Mouse (Mus musculus) regulatory T cell (primary cell): Measurements from ENCODE around the gene Dcp1b.

Experiments
- in situ Hi-C: fragments of 300-600 bp; cut with MboI, MseI; formaldehyde crosslinking; loops from one replicate; pipeline ENCODE4 v1.15.1; 2025; ENCODE audit warnings: high pct_unique_total_duplicates

The Dcp1b gene

DNA sequence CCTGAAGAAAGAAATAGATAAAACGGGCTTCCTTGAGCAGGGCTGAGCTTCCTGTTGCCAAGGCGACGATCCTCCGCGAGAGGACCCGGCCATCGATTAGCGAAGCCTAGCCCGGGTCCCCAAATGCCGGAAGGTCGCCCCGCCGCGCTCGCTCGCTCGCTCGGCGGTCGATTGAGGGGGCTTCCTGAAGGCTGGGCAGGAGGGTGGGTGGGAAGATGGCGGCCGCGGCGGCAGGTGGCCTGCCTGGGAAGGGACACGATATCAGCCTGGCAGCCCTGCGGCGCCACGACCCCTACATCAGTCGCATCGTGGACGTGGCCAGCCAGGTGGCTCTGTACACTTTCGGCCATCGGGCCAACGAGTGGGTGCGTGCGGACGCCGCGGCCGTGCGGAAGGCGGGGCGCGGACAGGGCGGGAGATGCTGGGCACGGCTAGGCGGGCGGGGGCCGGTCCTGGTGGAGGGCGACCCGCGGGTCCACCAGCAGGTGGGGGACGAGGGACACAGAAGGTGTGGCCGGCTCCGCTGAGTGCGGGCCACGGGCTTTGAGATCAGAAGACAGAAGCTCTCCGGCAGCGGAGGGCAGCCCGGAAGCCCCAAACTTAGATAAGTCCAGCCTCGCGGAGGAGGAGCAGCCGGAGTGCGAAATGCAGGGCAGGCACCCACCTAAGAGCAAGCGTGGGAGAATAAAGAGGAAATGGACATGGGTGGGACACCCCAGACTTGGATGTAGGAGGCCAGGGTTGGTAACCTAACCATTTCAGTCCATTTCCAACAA, at the start of gene Dcp1b:
Dcp1b (plus strand) TSS at position 176 of the 776 bp plus-strand sequence.
- in situ Hi-C loops = no loop called here

DNA sequence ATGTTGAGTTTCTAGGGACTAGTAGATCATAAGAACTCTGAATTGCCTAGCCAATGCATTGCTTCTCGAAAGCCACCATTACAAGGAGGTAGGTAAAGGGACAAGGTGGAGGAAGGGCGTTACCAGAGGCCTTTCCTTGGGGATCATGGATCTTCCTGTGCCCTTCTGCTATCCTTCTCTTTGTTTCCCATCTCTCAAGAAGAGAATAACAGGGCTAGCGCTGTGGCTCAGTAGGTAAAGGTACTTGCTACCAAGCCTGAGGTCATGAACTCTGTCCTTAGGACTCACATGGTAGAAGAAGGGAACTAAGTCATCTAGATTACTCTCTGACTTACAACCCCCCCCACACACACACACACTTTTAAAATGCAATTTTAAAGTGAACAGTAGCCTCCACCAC, 48.1 kb upstream of the Dcp1b start:
- in situ Hi-C loops = no loop called here

DNA sequence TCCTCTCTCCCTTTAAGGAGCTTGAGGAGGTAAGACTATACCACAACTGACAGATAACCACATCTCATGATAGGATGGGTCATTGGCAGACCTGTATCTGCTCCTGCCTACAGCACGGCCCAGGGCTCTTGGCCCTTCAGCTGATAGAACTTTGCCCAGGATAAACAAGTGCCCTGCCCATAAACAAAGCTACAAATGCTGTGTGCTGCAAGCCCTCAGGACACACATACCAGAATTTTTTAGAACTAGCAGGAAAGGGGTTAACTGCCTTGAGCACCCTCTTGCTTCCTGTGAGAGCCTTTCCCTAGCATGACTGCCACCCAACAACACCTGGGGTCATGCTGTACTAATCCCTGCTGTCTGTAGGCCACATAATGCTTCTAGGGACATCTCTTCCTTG, 47.0 kb upstream of the Dcp1b start:
- in situ Hi-C loops = no loop called here

DNA sequence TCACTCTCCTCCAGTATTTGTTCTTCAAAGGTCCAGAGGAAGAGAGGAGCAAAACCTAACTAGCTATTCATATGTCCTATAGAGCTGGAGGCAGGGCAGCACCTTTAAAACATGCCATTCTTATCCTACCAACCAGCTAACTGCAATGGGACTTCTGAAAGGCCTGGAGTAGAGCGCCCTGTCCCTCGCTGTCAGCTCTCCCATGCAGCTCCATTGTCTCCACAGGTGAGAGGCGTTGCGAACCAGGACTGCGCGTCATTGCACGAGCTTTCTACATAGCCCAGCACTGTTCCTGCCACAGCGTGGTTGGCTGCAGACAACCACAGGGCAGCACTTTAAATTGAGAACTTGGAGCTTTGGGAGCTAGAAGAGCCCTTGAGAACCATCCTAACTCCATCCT, 46.5 kb upstream of the Dcp1b start:
- in situ Hi-C loops = no loop called here

DNA sequence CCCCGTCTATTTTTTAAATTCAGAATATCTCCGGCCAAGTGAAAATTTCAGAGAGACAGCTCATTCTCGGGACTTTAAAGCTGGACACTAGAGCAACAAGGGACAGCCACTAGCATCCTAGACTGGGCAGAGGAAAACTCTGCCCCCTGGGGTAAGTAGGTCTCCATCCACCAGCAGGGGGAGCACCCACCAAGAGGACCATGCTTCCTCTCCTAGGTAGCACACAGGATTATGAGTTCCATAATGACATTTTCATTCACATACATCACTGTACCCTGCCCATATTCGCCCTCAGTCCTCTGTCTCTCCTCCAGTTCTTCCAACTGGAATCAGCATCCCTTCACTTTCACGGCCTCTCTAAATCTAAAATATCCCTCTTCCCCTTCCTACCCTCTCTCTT, 45.4 kb upstream of the Dcp1b start:
- in situ Hi-C loops = no loop called here

DNA sequence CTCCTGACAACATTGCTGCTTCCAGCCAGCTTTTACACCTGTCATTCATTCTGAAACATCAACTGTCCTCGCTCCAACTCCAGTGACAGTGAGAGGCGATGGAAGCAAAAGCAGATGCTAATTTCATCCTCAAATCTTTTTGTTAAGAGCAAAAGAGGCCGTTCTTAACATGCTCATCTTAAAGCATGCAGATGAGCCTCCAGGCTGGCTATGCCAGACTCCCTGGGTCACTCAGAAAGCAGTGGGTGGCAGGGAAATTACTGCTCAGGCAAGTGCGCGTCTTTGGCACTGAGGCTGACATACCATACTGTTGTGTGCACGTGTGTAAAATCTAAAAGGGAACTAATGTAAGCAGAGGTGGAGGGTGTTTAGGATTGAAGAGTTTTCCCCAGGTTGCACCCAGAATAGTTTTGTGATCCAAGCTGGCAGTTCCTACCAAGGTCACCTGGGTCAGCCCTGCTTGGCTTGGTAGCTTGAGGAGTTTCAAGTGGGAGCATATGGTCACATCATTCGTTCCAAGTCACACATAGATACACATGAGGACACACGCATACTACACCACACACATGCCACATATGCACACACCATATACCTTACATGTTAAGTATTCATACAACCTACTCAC, 42.8 kb upstream of the Dcp1b start:
- in situ Hi-C loops = no loop called here

DNA sequence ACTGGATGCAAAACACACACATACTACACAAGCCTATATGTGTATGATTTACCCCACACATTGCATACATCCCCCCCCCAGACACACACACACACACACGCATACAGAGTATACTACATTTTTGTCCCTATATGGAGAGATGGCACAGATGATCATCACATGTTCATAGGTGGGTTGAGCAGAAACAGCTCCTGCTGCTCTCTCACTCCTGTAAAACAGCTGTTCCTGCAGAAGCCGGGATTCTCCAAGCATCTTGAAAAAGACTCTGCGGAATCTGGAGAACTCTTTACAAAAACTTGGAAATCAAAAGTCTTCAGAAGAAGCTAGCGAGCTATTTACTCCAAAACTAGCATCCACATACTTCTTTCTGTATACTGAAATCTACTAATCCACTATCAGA, 42.2 kb upstream of the Dcp1b start:
- in situ Hi-C loops = no loop called here

DNA sequence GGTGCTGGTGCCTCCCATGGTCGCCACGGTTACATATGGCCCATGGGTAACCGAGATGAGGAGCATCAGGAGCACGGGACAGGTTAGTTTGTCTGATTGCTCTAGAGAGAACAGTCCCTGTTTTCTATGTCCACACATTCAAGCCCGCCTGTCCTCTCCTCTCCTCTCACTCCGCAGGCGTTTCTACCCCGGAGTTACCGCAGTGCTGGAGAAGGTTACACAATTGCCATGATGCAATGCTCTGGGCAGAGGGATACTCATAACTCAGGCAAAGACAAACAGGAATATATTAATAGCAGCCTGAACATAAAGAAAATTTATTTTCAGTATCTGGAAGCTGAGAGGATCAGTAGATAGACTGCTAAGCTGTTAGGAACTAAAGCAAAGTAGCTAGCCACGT, 37.3 kb upstream of the Dcp1b start:
- in situ Hi-C loops = no loop called here

DNA sequence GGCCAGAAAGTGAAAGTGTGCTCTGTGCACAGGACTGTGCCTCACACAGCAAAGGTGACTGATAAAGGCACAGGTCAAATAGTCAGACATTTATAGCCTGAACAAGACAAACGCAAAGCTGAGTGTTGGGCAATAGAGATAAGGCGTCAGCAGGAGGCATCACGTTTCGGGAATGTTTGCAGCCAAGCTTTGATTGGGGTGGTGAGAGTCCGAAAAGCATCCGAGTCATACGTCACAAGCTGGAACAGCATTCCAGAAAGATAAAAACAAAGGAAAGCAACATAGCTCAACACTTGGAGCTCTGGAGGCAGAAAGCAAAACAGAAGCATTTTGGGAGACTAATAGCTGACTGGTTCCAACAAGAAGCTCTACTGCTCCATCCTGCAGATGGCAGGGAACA, 35.5 kb upstream of the Dcp1b start:
- in situ Hi-C loops = no loop called here

DNA sequence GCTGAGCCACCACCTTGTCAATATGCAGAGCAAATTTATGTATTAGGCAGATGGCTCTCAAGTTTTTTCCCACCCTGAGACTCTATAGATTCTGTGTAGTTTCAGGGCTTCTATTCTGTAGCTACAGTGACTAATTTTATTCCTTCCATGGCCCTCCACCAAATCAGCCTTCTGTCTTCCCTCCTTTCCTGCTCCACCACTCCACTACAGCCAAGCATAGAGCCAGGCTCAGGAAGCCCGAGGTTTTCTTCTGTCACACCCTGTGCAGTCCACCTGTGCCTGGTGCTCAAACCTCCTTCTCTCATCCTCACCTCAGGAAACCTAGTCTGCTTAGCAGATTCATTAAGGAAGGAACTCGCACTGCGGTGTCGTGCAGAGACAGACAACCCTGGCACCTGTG, 29.9 kb upstream of the Dcp1b start:
- in situ Hi-C loops = no loop called here

DNA sequence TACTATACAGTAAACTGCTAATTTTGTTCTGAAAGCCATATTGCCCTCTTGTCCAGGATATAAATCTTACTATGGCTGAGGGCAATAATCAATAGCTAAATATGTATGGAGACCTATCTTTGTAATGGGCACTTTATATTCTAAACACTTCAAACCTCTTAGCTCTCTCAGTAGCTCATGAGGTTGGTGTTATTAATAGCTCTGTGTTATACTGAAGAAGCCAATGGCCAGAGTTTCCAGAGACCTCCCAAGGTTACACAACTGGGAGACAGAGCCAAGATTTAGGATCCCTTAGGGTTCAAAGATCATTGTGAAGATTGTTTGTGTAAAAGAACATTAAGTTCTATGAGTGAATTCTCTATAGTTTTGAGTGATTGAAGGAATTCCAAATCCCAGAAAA, 9.4 kb upstream of the Dcp1b start:
- in situ Hi-C loops = no loop called here

DNA sequence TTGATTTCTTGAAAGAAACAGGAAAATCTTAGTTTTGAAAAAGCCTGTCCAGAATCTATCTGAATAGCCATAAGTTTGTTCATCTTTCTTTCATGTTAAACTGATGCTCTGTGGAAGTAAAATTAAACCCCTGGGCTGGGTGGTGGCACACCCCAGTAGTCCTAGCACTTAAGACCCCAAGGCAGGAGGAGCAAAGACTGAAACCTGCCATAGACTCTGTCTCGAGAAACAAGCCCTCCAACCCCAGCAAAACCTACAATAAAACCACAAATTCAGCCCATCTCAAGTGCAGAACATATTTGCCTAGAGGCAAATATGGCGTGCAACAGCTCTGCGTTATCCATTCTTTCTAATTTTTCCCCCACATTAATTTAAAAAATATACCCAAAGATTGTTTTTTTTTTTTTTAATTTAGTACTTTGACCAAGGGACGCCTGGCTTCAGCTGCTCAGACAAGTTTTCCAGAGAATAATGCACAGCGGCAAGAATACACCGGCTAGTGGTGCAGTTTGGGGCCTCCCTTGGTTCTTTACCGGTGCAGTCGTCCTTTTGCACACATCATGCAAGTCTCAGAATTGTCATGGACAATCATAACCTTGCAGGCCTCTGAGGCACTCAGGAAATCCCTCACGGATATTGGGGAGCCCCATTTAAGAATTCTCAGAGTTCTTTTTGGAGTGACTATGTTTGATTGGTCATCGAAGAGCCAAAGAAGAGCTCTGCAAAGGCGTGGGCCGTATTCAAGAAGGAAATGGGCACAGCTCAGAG, 562 bp upstream of the Dcp1b start:
- in situ Hi-C loops = no loop called here

DNA sequence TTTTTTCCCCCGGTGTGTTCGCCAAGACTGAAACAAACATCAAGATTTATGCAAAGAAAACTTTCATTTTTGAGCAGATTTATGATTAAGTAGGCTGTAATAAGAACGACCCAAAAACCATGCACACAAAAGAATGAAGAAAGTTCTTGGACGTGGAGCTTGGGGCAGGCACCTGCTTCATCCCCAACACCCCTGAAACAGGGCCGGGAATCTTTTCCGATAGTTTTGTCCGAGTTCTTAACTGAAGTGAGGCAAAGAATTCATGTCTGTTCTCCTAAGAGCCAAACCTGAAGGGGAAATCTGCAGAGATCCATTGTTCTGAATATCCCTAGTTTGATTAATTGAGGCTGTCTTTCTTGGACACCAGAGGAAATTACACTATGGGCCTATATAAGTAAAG, 1.1 kb downstream of the Dcp1b start:
- in situ Hi-C loops = no loop called here

DNA sequence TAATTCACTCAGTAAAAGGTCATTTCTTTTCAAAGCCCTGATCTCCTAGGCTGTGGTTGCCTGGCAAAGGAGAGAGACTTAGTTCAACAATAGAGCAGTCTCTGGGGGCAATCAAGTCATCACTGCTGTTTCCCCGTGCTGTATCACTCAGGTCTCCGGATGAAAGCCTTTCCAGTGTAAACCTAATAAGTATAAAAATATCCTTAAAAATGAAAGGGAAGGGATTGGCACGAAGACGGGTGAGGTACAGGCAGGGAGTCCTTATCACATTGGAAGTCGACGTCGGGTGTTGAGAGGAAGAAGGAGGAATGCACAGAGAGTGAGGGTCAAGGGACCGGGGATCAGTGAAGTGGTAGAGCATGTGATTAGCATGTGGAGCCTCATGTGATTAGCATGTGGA, 2.0 kb downstream of the Dcp1b start:
- in situ Hi-C loops = no loop called here

DNA sequence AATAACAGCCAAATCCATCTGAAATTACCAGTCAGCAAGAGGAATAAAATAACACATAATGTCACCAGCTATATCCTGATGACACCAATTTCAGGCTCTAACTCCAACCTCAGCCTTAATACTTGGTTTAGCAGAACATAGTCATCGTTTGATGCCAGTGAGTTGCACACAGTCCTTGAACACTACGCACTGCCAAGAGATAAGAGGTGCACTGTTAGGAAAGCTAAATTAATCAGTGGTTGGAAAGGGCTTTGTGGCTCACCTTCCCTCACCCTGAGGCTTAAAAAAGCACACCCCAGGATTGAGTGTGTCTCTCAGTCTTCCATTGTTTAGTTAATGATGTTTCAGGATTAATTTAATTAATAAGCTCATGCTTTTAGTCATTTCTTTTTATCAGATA, 5.1 kb downstream of the Dcp1b start:
- in situ Hi-C loops = no loop called here

DNA sequence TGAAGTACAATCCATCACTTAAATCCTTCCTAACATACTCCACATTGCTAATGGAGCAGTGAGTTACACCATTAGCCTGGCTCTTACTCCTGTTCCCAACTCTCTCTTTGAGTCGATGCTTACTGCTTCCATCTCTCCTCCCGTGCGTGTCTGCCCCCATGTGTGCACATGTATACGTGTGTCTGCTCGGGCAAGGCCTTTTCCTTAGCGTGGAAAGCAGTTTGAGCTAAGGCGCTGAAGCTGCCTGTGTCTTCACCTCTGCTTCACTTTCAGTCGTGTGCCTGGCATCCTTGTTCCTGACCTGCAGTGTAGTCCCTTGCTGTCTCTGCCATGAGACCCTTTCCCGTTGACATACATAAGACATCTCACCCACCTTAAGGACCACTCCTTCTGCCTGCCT, 7.2 kb downstream of the Dcp1b start:
- in situ Hi-C loops = no loop called here

DNA sequence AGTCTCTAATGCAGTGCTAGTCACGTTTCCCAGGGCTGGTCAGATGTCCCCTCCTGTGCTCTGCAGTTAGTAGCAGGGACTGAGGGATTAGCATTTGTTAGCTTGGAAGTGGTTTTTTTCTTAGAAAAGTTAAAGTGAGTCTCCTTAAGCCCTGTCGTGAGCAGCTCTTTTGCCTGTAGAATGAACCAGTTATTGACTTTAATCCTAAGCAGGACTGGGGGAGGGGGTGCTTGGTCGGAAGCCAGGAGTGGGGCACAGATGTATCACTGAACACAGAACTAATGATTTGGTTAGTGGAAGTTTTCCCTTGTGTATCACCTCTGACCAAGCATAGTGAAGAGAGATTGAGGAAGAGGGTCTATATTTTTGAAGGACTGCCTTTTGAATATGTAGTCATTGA, 8.7 kb downstream of the Dcp1b start:
- in situ Hi-C loops = no loop called here

DNA sequence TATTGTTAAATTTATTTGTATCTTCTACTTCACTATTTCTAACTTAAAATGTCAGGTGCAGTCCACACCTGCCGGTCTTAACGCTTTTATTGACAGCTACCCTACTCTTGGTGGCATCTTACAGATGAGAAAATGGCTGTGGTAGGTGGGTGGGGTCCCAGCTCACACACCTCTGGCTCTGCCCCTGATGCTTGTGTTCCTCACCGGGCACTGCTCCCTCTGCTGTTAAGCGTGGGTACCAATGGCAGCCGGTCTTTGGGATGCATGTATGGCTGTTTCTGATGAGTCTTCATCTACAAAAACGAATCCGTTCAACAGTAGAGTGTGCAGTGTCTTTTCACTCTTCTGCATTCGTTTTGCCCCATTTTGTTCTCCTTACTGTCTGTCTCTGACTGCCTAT, 11.6 kb downstream of the Dcp1b start:
- in situ Hi-C loops = no loop called here

DNA sequence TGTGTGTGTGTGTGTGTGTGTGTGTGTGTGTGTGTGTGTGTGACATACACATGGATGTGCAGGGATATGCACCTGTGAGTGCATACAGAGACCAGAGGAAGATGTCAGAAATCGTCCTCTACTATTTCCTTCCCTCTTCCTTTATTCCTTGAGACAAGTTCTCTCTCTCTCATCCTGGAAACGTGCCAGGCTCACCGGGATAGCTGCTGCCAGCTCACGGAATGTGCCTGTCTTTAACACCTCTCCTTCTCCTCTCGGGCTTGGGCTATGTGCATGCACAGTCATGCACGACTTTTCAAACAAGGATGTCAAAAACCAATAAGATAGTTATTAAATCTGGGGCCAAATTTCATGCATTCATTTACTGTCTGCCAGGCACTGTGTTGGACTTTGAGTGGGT, 12.6 kb downstream of the Dcp1b start:
- in situ Hi-C loops = no loop called here

DNA sequence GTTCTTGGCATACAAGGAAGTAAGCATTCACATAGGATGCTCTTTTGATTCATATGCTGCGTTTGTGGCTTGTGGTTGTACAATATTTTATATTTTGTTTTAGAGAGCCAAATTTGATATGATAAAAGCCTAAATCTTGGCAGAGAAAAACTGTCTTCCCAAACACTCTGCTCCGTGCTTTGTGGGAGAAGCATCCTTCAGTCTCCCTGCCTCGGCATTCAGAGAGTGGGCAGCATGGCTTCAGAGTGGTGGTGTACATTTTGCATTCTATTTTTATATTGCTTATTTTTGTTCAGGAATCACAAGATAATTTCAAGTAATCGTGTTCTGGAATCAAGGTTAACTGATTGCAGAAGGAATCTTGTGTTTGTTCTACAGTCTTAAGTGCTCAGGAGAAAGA, 16.4 kb downstream of the Dcp1b start:
- in situ Hi-C loops = no loop called here

DNA sequence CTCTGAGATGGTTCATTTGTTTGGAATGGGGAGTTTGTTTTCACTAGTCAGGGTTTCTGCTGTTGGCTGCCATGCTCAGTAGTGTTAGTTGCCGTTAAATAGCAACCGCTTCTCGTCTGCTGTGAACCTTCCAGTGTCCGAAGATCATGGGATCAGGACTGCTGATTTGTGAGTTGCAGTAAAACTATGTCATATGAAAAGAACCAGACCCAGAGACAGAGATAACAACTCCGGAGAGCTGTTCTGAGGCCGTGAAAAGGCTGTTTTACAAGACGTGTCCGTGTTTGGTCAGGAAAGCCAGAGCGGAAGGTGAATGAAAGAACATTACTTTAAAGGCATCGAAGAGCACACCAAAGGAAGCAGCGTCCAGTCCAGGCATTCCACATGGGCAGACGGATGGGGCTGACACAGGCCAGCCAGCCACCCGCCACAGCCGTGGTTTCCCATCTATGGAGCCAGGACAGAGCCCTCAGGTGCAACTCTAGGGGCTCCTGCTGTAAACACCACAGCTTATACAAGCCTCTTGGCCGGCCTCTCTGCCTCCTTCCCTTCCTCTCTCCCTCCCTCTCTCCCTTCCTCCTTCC, 18.6 kb downstream of the Dcp1b start:
- in situ Hi-C loops = no loop called here

DNA sequence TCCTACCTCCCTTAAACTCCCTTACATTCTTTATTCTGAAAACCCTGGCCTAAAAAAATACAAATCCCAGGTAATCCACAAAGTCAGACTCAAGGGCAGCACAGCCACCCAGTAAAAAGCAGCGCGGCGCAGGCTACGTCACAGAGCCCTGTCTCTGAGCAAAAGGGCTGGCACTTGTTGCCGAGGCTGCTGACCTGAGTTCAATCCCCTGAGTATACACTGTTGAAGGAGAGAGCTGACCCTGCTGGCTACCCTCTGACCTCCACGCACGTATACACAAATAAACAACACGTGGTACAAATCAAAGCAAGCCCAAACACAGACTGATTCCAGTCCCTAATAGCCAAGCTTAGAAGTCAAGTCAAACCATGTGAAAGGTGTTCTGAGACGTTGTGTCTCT, 19.1 kb downstream of the Dcp1b start:
- in situ Hi-C loops = no loop called here

DNA sequence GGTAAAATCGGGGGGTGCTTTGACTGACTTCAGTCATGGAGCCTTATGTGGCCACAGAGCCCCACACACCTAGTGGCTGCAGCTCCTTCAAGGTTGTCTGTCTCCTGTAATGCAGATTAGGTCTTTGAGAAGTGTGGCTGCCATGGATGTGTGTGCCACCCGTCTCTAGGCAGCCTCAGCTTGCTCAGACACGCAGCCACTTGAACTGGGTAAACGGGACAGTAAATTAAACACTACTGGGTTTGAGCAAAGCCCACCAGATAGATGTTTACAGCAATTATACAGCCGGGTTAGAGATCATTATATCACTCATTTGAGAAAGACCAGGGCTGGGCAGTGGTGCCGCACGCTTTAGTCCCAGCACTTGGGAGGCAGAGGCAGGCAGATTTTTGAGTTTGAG, 19.5 kb downstream of the Dcp1b start:
- in situ Hi-C loops = no loop called here
